Mouse (Mus musculus) MEL (cell line): ENCODE results near the gene Otop3. TPM values are rescaled to one million over a fixed set of nuclear protein-coding genes. Genes with fewer than 3 reads are reported as not detected.

Source experiments
- DNase-seq: peaks from one replicate; pipeline ENCODE4 v3.0.0; 2011; ENCODE audit warnings: low read depth, low spot score
- H3K27ac ChIP-seq: 2 replicates; pipeline ENCODE4 v1.5.1; 2012; ENCODE audit warnings: low read depth, mild to moderate bottlenecking, control low read depth, low read length, moderate library complexity; ENCODE audit not compliant: control insufficient read depth
- H3K27me3 ChIP-seq, 2 experiments: fragments of 150-350 bp in 1 of 2; sonication (generic) in 1 of 2; 2 replicates each; pipeline ENCODE4 v1.6.1; 2012; ENCODE audit warnings: low read length in 2 of 2, mild to moderate bottlenecking in 2 of 2, improper control_type of control experiment in 1 of 2, moderate library complexity in 1 of 2; ENCODE audit not compliant: insufficient read depth in 2 of 2, control insufficient read depth in 1 of 2
- H3K36me3 ChIP-seq, 2 experiments: 2 replicates each; pipeline ENCODE4 v1.6.1; 2012 to 2014; ENCODE audit warnings: low read length in 2 of 2, improper control_type of control experiment in 1 of 2, inconsistent platforms in 1 of 2, mild to moderate bottlenecking in 1 of 2; ENCODE audit not compliant: insufficient read depth in 2 of 2, control insufficient read depth in 1 of 2
- H3K4me1 ChIP-seq, 2 experiments: fragments of 150-350 bp in 1 of 2; sonication (generic) in 1 of 2; 2 replicates each; pipeline ENCODE4 v1.6.1; 2012; ENCODE audit warnings: low read length in 2 of 2, improper control_type of control experiment in 1 of 2, mild to moderate bottlenecking in 1 of 2; ENCODE audit not compliant: insufficient read depth in 2 of 2, control insufficient read depth in 1 of 2
- H3K4me3 ChIP-seq, 2 experiments: fragments of 150-350 bp in 1 of 2; sonication (generic) in 1 of 2; 2 replicates each; pipeline ENCODE4 v1.5.1; 2012; ENCODE audit warnings: low read depth in 2 of 2, low read length in 2 of 2, mild to moderate bottlenecking in 2 of 2, moderate library complexity in 2 of 2, control low read depth in 1 of 2, improper control_type of control experiment in 1 of 2; ENCODE audit not compliant: control insufficient read depth in 1 of 2, insufficient read depth in 1 of 2
- H3K79me2 ChIP-seq: 2 replicates; pipeline ENCODE4 v1.6.1; 2012; ENCODE audit warnings: mild to moderate bottlenecking, low read length, moderate library complexity; ENCODE audit not compliant: control insufficient read depth, poor library complexity, insufficient read depth
- H3K9ac ChIP-seq: 2 replicates; pipeline ENCODE4 v1.6.1; 2012; ENCODE audit warnings: low read depth, mild to moderate bottlenecking, control low read depth, low read length, moderate library complexity; ENCODE audit not compliant: control insufficient read depth, poor library complexity, severe bottlenecking
- H3K9me3 ChIP-seq: fragments of 150-350 bp; sonication (generic); replicated peaks from 2 replicates; pipeline ENCODE4 v1.6.1; 2012; ENCODE audit warnings: mild to moderate bottlenecking, low read length, improper control_type of control experiment, moderate library complexity; ENCODE audit not compliant: insufficient read depth
- BHLHE40 ChIP-seq: IDR thresholded peaks from 2 replicates; pipeline ENCODE4 v1.6.1; 2012; ENCODE audit warnings: low read depth, mild to moderate bottlenecking, inconsistent platforms, low read length, improper control_type of control experiment, borderline replicate concordance
- CHD1 ChIP-seq: IDR thresholded peaks from 2 replicates; pipeline ENCODE4 v1.6.1; 2012; ENCODE audit warnings: low read depth, mild to moderate bottlenecking, inconsistent platforms, low read length, improper control_type of control experiment
- CHD2 ChIP-seq: IDR thresholded peaks from 2 replicates; pipeline ENCODE4 v1.6.1; 2011; ENCODE audit warnings: low read length, improper control_type of control experiment
- E2F4 ChIP-seq: IDR thresholded peaks from 2 replicates; pipeline ENCODE4 v1.6.1; 2011; ENCODE audit warnings: low read depth, low read length, improper control_type of control experiment, borderline replicate concordance
- ELF1 ChIP-seq: IDR thresholded peaks from 2 replicates; pipeline ENCODE4 v1.6.1; 2014; ENCODE audit warnings: low read depth, mild to moderate bottlenecking, inconsistent platforms, low read length, improper control_type of control experiment, moderate library complexity
- EP300 ChIP-seq, 2 experiments: IDR thresholded peaks; 2 replicates each; pipeline ENCODE4 v1.6.1; 2011; ENCODE audit warnings: improper control_type of control experiment in 2 of 2, low read length in 2 of 2, low read depth in 1 of 2, mild to moderate bottlenecking in 1 of 2
- GABPA ChIP-seq: IDR thresholded peaks from 2 replicates; pipeline ENCODE4 v1.6.1; 2012; ENCODE audit warnings: low read depth, mild to moderate bottlenecking, inconsistent platforms, low read length, improper control_type of control experiment, moderate library complexity
- MAFK ChIP-seq: IDR thresholded peaks from 2 replicates; pipeline ENCODE4 v1.6.1; 2011; ENCODE audit warnings: low read depth, mild to moderate bottlenecking, low read length, improper control_type of control experiment, borderline replicate concordance
- MAX ChIP-seq: IDR thresholded peaks from 2 replicates; pipeline ENCODE4 v1.6.1; 2011; ENCODE audit warnings: low read length, improper control_type of control experiment
- MXI1 ChIP-seq: IDR thresholded peaks from 2 replicates; pipeline ENCODE4 v1.6.1; 2011; ENCODE audit warnings: mild to moderate bottlenecking, low read depth, low read length, improper control_type of control experiment
- MYB ChIP-seq: IDR thresholded peaks from 2 replicates; pipeline ENCODE4 v1.6.1; 2011; ENCODE audit warnings: mild to moderate bottlenecking, low read depth, low read length, improper control_type of control experiment
- MYC ChIP-seq: IDR thresholded peaks from 2 replicates; pipeline ENCODE4 v1.6.1; 2011; ENCODE audit warnings: low read depth, mild to moderate bottlenecking, low read length, improper control_type of control experiment, moderate library complexity
- NRF1 ChIP-seq: IDR thresholded peaks from 2 replicates; pipeline ENCODE4 v1.6.1; 2014; ENCODE audit warnings: low read depth, mild to moderate bottlenecking, inconsistent platforms, low read length, improper control_type of control experiment, moderate library complexity; ENCODE audit not compliant: poor library complexity, insufficient read depth, severe bottlenecking
- POLR2A ChIP-seq, 2 experiments: IDR thresholded peaks; 2 replicates each; pipeline ENCODE4 v1.6.1; 2011 to 2012; ENCODE audit warnings: low read length in 2 of 2, mild to moderate bottlenecking in 2 of 2, control low read depth in 1 of 2, improper control_type of control experiment in 1 of 2, low read depth in 1 of 2, moderate library complexity in 1 of 2; ENCODE audit not compliant: control insufficient read depth in 1 of 2, insufficient read depth in 1 of 2, poor library complexity in 1 of 2
- POLR2AphosphoS2 ChIP-seq: IDR thresholded peaks from 2 replicates; pipeline ENCODE4 v1.6.1; 2011; ENCODE audit warnings: low read length, improper control_type of control experiment
- POLR2AphosphoS5 ChIP-seq: IDR thresholded peaks from 2 replicates; pipeline ENCODE4 v1.6.1; 2012; ENCODE audit warnings: low read depth, borderline replicate concordance, mild to moderate bottlenecking, inconsistent platforms, low read length, moderate library complexity, mixed read lengths
- SMC3 ChIP-seq: IDR thresholded peaks from 2 replicates; pipeline ENCODE4 v1.6.1; 2011; ENCODE audit warnings: low read depth, low read length, improper control_type of control experiment
- TAL1 ChIP-seq: IDR thresholded peaks from 2 replicates; pipeline ENCODE4 v1.6.1; 2012; ENCODE audit warnings: mild to moderate bottlenecking, inconsistent platforms, low read length, moderate library complexity, mixed read lengths
- TCF12 ChIP-seq: IDR thresholded peaks from 2 replicates; pipeline ENCODE4 v1.6.1; 2014; ENCODE audit warnings: low read depth, mild to moderate bottlenecking, inconsistent platforms, low read length, improper control_type of control experiment, moderate library complexity
- USF1 ChIP-seq: IDR thresholded peaks from 2 replicates; pipeline ENCODE4 v1.6.1; 2014; ENCODE audit warnings: low read depth, mild to moderate bottlenecking, inconsistent platforms, low read length, improper control_type of control experiment, moderate library complexity
- USF2 ChIP-seq, 2 experiments: IDR thresholded peaks; 2 replicates each; pipeline ENCODE4 v1.6.1; 2011 to 2012; ENCODE audit warnings: improper control_type of control experiment in 2 of 2, low read length in 2 of 2, borderline replicate concordance in 1 of 2, inconsistent platforms in 1 of 2, low read depth in 1 of 2, mild to moderate bottlenecking in 1 of 2; ENCODE audit not compliant: insufficient read depth in 1 of 2
- polyA plus RNA-seq, 2 experiments: library from polyadenylated mRNA; stranded (reverse) in 1 of 2; unstranded in 1 of 2; fragments of >175 nt in 1 of 2; fragments of >200 nt in 1 of 2; gene quantifications; 2 replicates each; pipeline versions ENCODE4 v1.2.1 to v1.2.4; 2012; ENCODE audit warnings: low replicate concordance in 2 of 2, low read depth in 1 of 2; ENCODE audit not compliant: insufficient read length in 2 of 2, insufficient read depth in 1 of 2, missing spikeins in 1 of 2
- total RNA-seq: library from RNA; depleted of rRNA; stranded (reverse); fragments of 300-350 nt; gene quantifications from 2 replicates; pipeline ENCODE4 v1.2.3, GENCODE M21; 2012

The Otop3 gene
- total and polyA plus RNA-seq, 3 experiments, result not detected

GRCm38 (mm10) chr11:115303167-115303566 is 31.4 kb upstream of the Otop3 start:
- TF ChIP-seq E2F4 (no peak), MYC (no peak), CHD1 (no peak)
- no peak for DNase-seq
- no peaks in the 10 kb centered on the region for H3K79me2 ChIP-seq
- H3K4me3 ChIP-seq, result no peak overlapping the region
- H3K9ac ChIP-seq, result no peak overlapping the region
- no peaks in the 10 kb centered on the region for H3K36me3 ChIP-seq
- H3K9me3 ChIP-seq, result no peaks in the 10 kb centered on the region
- H3K27ac ChIP-seq, result no peak overlapping the region
- H3K27me3 ChIP-seq, result peaks cover 0 to 7% of the 10 kb centered on the region in 2 experiments
- no peaks in the 10 kb centered on the region for H3K4me1 ChIP-seq

- H3K27ac ChIP-seq, result no peak within 1 kb of the TSS
- no peak for DNase-seq
- no peaks in the 10 kb centered on the region for H3K79me2 ChIP-seq
- no peaks in the 10 kb centered on the region for H3K9me3 ChIP-seq
- H3K27me3 ChIP-seq, result peaks cover 0 to 8% of the 10 kb centered on the region in 2 experiments
- H3K4me3 ChIP-seq, result no peak within 1 kb of the TSS
- no peaks in the 10 kb centered on the region for H3K36me3 ChIP-seq
- no peaks in the 10 kb centered on the region for H3K4me1 ChIP-seq
- H3K9ac ChIP-seq, result no peak within 1 kb of the TSS
- no peak for TF ChIP-seq EP300 (IDR thresholded peaks at IDR 0.05; ENCODE audit: low read depth in 1 of 2, low read length in 2 of 2)
- TF ChIP-seq USF1, result no peak
- TF ChIP-seq BHLHE40, result no peak
- TF ChIP-seq POLR2AphosphoS5, result no peak
- TF ChIP-seq MAFK, result no peak
- no peak for TF ChIP-seq MYC
- TF ChIP-seq ELF1, result no peak
- TF ChIP-seq CHD2, result no peak
- TF ChIP-seq, all 39 proteins: peak for 0
Observed at GRCm38 (mm10) chr11:115306863-115307262, 27.7 kb upstream of the Otop3 start, which contains the start of gene Otop2. Gene Otop2 (plus strand): TSS chr11:115307163.

GRCm38 (mm10) chr11:115308781-115309180 is 25.8 kb upstream of the Otop3 start:
- no peak overlapping the region for H3K9ac ChIP-seq
- H3K9me3 ChIP-seq, result no peaks in the 10 kb centered on the region
- no peak for DNase-seq
- peaks cover 7 to 10% of the 10 kb centered on the region in 2 experiments for H3K27me3 ChIP-seq
- H3K4me3 ChIP-seq, result no peak overlapping the region
- no peak overlapping the region for H3K27ac ChIP-seq
- H3K79me2 ChIP-seq, result no peaks in the 10 kb centered on the region
- H3K36me3 ChIP-seq, result no peaks in the 10 kb centered on the region
- no peak for TF ChIP-seq NRF1
- TF ChIP-seq USF2 (IDR thresholded peaks at IDR 0.05; ENCODE audit: borderline replicate concordance in 1 of 2, insufficient read depth in 1 of 2, low read depth in 1 of 2, low read length in 2 of 2), result no peak
- TF ChIP-seq MAX, result no peak
- no peak for TF ChIP-seq ELF1
- no peak for TF ChIP-seq MYB
- TF ChIP-seq TAL1, result no peak
- no peak for TF ChIP-seq TCF12
- no peak for TF ChIP-seq SMC3
- no peak for TF ChIP-seq POLR2A (IDR thresholded peaks at IDR 0.05; ENCODE audit: control insufficient read depth in 1 of 2, insufficient read depth in 1 of 2, low read depth in 1 of 2, low read length in 2 of 2, poor library complexity in 1 of 2)
- no peak for TF ChIP-seq POLR2AphosphoS2
- TF ChIP-seq MXI1, result no peak
- no peak for TF ChIP-seq GABPA
- H3K4me1 ChIP-seq, result no peaks in the 10 kb centered on the region
